Mouse (Mus musculus) thymus, postnatal 0 days (tissue): ENCODE results near the gene Apba3. TPM values are rescaled to one million over a fixed set of nuclear protein-coding genes. Genes with fewer than 3 reads are reported as not detected.
A peak's percentile ranks its signal among the peaks of the same experiment; 100 is the strongest.

Source experiments
- DNase-seq: peaks from one replicate; pipeline ENCODE4 v3.0.0-alpha.2; 2015; ENCODE audit warnings: low spot score
- polyA plus RNA-seq: library from polyadenylated mRNA; unstranded; fragments of >200 nt; fragmentation: Nextera tagmentation; extraction: Ambion mirVana; gene quantifications from 2 replicates; pipeline ENCODE4 v1.2.1, GENCODE M21; 2015

Gene Apba3
- polyA plus RNA-seq, 1 experiment from 2014 or later = 34.8 TPM

- DNase-seq = no peak
Measured at GRCm38 (mm10) chr10:81289811-81290210, 23.1 kb downstream of the Apba3 start.

DNA sequence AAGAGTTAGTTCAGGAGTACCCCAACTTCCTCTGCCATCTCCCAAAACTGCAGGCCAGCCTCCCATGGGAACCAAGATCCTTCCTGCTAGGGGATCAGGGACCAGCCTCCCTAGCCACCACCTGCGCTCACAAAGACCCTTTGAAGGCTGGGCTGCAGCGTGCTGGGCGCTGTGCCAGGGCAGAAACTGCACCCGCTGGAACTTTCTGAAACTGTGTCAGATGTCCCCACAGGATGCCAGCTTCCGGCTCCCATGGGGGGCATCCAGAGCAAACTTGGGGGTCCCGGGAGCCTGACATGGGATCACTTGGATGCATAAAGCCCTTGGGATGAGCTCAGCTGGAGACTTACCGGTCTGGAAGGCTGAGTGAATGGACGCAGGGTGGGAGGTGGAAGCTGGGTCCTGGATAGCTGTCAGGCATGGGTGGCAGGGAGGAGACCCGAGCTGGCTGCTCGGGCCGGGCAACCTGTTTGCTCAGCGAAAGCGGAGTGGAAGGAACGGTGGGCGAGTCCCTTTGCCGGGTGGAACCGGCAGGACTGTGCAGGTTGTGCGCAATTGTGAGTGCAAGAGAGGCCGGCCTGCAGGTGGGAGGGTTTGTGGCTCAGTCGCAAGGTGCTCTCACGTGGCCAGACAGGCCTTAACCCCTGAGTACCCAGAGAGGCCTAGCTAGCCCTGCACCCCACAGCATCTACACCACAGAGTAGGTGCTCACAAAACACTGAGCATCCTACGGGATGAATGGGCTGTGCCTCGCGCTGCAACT, 24.1 kb downstream of the Apba3 start:
- DNase-seq = no peak

GRCm38 (mm10) chr10:81291511-81292104, 24.8 kb downstream of the Apba3 start, which contains the start of gene Tjp3:
Gene Tjp3, minus strand, starts transcription at chr10:81291581.
- no peak for DNase-seq

DNA sequence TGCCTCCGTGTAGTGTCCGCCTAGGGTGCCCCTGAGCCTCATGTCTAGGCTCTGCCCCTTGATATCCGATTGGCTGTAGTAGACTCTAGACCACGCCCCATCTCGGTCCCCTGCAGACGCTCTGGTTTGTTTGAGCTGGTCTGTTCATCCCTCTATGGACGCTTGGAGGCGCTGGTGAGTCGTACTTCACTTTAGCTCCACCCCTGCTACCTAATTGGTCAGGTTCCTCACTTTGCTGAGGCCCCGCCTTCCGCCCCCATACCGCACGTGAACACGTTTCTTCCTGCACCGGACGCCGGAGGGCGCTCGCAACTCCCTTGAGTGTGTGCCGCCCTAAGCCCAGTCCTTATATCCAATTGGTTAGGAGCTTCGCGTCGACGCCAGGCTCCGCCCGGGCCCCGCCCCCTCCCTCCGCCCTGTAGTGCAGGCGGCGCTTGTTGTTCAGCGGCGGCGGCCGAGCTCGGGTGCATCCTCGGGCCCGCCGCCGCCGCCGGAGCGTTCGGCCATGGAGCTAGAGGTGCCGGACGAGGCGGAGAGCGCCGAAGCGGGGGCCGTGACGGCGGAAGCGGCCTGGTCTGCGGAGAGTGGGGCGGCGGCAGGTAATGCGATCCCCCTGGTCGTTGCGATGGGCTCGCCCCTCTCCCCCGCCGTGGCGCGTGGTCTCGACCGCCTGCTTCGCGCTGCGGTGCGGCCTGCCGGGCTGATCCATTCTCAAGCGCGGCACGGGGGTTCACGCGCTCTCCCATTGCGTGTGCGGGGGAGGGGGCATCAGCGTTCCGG, 26.0 kb downstream of the Apba3 start, which contains the start of gene Pip5k1c:
TSS of gene Pip5k1c (plus strand) at position 410 of the 780 bp plus-strand sequence.
- DNase-seq = peak; percentile 100

GRCm38 (mm10) chr10:81293334-81294030, 26.7 kb downstream of the Apba3 start:
- no peak for DNase-seq

- DNase-seq = no peak
Measured at GRCm38 (mm10) chr10:81294442-81294841, 27.7 kb downstream of the Apba3 start.

- DNase-seq = no peak
Measured at GRCm38 (mm10) chr10:81295185-81295584, 28.4 kb downstream of the Apba3 start.

- DNase-seq = peak; percentile 75
Measured at GRCm38 (mm10) chr10:81297246-81297645, 30.5 kb downstream of the Apba3 start.

GRCm38 (mm10) chr10:81297845-81298244, 31.1 kb downstream of the Apba3 start:
- DNase-seq = peak; percentile 73

- no peak for DNase-seq
Measured at GRCm38 (mm10) chr10:81298369-81299100, 31.8 kb downstream of the Apba3 start.

DNA sequence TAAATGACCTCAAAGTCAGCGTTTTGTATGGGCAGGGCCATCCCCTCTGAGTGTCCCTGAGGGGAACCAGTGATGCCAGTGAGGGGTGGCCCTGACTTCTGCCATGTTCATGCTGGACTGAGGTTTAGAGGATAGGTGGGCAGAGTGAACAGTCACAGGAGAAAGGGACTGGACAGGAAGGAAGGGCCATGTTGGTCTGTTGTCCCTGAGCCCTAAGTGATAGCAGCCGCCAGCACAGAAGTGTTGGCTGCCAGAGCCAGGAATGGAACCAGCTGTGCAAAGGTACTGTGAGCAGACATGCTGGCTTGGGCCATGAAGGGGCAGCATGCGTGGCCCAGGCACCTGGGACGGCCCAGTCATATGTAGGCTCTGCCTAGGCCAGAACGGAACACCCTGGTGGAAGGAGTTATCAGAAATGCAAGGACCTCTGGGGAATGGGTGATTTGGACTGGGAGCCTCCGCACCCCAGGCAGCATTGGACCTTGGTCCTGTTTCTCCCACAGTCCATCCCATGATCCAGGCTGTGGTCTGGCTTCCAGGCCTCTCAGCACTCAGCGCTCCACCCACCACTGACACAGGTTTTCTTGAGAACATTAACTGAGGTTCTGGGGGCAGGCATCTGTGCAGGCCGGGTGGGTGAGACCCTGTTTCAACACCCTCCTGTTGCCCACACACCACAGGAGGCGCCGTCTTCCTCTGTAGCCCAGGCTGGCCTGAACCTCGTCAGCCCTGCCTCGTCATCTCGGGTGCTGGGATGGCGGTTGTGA, 33.0 kb downstream of the Apba3 start:
- DNase-seq = no peak

DNA sequence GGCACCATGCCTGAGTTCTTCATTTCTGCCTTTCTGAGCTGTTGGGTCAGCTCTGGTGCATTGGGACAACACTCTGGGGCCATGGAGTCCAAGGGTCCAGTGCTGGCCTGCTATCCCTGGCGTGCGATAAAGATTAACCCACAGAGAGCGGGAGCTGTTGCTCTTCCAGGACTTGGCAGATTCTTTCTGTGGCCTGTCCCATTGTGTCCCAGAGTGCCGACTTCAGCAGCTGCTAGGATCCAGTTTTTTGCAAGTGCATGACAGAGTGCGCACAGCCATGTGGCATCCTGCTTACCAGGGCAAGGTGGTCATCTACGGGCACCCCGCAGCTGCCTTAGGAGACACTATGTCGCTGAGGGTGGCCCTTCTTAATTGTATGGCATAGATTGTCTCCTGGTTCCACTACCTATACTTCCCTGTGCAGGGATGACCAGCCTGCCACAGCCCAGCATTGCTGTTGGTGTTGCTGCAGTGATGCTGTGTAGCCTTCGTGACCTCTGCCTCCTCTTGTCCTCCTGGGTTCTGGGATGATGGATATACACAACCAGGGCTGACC, 33.7 kb downstream of the Apba3 start:
- no peak for DNase-seq

DNA sequence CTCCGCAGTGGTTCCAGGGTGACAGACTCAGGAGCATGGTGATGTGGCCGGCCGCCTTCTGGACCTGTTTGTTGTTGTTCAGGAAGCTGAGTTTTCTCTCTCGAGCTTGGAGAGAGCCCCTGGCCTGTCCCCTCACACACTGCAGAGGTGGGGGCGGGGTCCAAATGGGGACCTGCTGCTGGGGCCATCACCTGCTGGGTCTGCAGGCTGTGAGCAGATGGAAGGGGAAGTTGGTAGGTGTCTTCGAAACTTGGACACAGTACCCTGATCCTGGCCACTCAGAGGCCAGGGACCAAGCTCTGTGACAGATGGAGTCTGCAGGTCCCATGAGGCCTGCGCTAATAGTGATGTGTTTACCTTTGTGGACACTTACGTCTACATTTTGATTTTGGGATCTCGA, 34.6 kb downstream of the Apba3 start:
- DNase-seq = no peak

- no peak for DNase-seq
Measured at GRCm38 (mm10) chr10:81302288-81302687, 35.5 kb downstream of the Apba3 start.

- no peak for DNase-seq
Measured at GRCm38 (mm10) chr10:81302781-81303218, 36.0 kb downstream of the Apba3 start.

GRCm38 (mm10) chr10:81303258-81303657, 36.5 kb downstream of the Apba3 start:
- no peak for DNase-seq

DNA sequence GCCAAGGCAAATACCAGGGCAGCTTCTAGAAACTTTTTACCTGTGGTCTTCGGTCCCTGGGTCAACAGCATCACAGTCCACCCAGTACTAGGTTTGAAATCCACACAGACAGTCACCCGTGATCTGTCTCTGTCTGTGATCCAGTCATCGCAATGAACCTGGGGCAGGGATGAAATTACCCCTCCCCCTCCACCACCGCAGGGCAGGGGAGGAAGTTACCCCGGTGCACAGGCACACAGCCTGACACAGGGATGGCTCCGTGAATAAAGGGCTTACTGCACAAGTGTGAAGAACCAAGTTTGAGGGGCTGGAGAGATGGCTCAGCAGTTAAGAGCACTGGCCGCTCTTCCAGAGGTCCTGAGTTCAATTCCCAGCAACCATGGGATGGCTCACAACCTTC, 37.0 kb downstream of the Apba3 start:
- DNase-seq = peak; percentile 59

DNA sequence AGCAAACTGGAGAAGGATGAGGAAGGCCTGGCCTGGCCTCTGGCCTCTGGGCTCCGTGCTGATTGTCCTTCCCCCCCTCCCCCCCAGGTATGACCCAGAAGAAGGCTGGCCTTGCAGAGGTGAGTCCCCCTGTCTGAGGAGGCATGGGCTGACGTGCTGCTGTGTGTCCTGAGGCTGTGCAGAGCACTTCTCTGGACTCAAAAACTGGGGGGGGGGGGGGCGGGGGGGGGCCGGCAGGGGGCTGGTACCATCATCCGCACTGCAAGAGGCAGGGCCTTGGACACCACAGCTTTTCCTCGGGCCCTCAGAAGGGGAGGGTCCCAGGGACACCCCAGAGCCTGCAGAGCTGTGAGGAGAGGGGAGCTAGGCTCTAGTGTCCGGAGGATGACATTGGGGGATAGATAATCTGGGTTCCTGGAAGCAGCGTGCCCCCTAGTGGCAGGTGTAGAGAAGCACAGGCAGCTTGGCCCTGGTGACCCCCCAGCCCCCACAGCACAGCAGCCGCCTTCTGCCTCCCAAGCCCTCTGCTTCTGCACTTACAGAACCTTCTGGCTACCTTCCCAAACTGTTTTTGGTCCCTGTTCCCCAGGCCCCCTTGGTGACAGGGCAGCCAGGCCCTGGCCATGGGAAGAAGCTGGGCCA, 38.0 kb downstream of the Apba3 start:
- DNase-seq = peak; percentile 70

DNA sequence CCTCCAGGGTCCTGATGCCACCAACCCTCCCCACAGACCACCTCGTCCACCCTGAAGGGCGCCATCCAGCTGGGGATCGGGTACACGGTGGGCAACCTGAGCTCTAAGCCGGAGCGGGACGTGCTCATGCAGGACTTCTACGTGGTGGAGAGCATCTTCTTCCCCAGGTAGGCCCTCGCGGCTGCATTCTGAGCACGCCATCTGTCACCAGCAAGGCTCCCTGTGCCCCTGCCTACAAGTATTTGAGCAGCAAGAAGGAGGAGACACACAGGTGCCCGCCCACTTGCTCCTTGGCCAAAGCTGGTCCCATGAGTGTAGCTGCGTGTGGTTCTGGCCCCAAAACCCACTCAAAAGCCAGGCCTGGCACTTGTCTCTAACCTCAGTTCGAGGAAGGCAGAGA, 38.9 kb downstream of the Apba3 start:
- DNase-seq = no peak
